Mouse (Mus musculus): ENCODE data around the gene Ubxn1. TPM values are rescaled to one million over a fixed set of nuclear protein-coding genes. Genes with fewer than 3 reads are reported as not detected.
"Not testable (repeated sequence)": the region's sequence is repeated elsewhere in the genome, so short reads cannot be mapped to it uniquely, and the experiment has no call there.

The Ubxn1 gene
- polyA plus RNA-seq, 1 experiment from 2014 or later = 138 TPM

DNA sequence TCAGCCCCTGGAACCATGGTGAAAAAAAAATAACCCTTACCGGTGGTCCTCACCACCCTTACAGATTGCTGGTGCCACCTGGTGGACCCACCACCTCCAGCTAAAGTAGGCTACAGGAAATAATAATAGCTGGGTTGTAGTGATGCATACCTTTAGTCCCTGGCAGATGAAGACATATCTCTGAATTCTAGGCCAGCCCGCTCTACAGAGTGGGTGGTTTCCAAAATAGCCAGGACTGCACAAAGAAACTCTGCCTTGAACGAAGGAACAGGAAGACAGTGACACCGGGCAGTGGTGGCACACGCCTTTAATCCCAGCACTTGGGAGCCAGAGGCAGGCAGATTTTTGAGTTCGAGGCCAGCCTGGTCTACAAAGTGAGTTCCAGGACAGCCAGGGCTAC is 7.0 kb upstream of the Ubxn1 start:
- no peak overlapping the region for H3K4me2 ChIP-seq
- no peaks in the 10 kb centered on the region for H3K36me3 ChIP-seq
- 86% methylated on average over 6 of the region's 6 CpGs for WGBS
- H3K4me1 ChIP-seq = no peaks in the 10 kb centered on the region
- no peak overlapping the region for H3K27ac ChIP-seq (replicated peaks)
- no peak for ATAC-seq (ENCODE audit: low FRiP score)
- no peak overlapping the region for H3K4me3 ChIP-seq (replicated peaks)
- no peaks in the 10 kb centered on the region for H3K27me3 ChIP-seq (replicated peaks)
- no peak overlapping the region for H3K9ac ChIP-seq (replicated peaks)
- H3K9me3 ChIP-seq (replicated peaks) = no peaks in the 10 kb centered on the region

DNA sequence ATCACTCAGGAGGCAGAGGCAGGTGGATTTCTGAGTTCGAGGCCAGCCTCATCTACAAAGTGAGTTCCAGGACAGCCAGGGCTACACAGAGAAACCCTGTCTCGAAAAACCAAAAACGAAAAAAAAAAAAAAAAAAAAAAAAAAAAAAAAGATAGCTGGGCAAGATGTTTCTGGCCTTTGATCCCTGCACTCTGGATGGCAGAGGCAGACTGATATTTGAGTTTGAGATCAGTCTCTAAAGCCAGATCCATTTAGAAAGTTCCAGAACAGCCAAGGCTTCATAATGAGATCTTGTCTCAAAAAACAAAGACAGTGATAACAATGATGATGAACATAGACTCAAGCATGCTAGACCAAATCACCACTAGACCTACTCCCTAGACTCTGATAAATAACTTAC is 915 bp upstream of the Ubxn1 start:
- H3K27me3 ChIP-seq (replicated peaks); H3K4me3 ChIP-seq (replicated peaks); ATAC-seq (ENCODE audit: low FRiP score); H3K9me3 ChIP-seq (replicated peaks); H3K9ac ChIP-seq (replicated peaks); H3K27ac ChIP-seq (replicated peaks): not testable (repeated sequence)
- Histone ChIP-seq H3K4me2 (peak overlapping the region; percentile 96; the same call in 1 of the 2 replicates), H3K4me1 (peaks cover 20% of the 10 kb centered on the region), H3K36me3 (peaks cover 22% of the 10 kb centered on the region)
- 81% methylated on average over 3 of the region's 3 CpGs for WGBS

DNA sequence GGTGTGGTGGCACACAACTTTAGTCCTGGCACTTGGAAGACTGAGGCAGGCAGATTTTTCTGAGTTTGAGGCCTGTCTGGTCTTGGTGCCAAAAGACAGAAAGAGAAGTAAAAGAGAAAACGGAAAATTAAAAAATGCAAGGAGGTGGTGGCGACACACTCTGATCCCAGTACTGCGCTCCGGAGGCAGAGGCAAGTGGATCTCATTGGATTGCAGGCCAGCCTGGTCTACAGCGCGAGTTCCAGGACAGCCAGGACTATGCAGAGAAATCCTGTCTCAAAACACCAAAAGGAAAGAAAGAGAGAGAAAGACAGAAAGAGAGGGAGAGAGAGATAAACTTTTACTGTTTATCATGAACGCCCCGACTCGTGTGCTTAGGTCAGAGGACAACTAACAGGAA is 458 bp upstream of the Ubxn1 start:
- Histone ChIP-seq H3K36me3 (peaks cover 27% of the 10 kb centered on the region), H3K4me2 (peak overlapping the region; percentile 96), H3K27ac (replicated peaks) (peak overlapping the region; percentile 84), H3K9me3 (replicated peaks) (no peaks in the 10 kb centered on the region), H3K4me3 (replicated peaks) (peak overlapping the region; percentile 86), H3K9ac (replicated peaks) (peak overlapping the region; percentile 98), H3K4me1 (peaks cover 20% of the 10 kb centered on the region), H3K27me3 (replicated peaks) (no peaks in the 10 kb centered on the region)
- ATAC-seq (ENCODE audit: low FRiP score) = peak; percentile 36
- 52% methylated on average over 9 of the region's 9 CpGs for WGBS

DNA sequence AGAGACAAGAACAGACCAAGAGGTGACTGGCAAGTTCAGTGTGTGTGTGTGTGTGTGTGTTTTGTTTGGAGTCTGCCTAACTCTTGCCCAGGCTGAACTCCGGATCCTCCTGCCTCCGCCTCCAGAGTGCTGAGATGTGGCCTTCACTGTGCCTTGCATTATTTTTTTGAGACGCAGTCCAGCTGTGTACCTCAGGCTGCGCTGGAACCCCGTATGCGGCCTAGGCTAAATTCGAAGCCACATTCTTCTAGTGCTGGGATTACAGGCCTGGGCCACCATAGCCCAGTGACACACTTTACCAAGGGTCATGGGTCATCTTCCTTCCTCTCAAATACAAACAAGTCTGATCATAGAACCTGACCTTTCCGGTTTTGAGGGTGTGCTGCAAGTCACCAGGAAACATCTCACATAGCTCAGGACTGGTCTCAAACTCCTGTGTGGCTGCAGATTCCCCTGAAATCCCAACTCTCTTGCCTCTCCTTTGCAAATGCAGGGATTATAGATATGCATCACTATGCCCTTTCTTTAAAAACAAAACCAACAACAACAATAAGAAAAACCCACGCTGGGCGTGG is 1.1 kb downstream of the Ubxn1 start:
- peak overlapping the region; percentile 98 for H3K9ac ChIP-seq (replicated peaks)
- ATAC-seq (ENCODE audit: low FRiP score) = no peak
- H3K36me3 ChIP-seq = peaks cover 41% of the 10 kb centered on the region
- H3K9me3 ChIP-seq (replicated peaks) = no peaks in the 10 kb centered on the region
- H3K27me3 ChIP-seq (replicated peaks) = no peaks in the 10 kb centered on the region
- H3K4me1 ChIP-seq = peaks cover 20% of the 10 kb centered on the region
- H3K4me2 ChIP-seq = peak overlapping the region; percentile 96
- H3K4me3 ChIP-seq (replicated peaks) = peak overlapping the region; percentile 86
- H3K27ac ChIP-seq (replicated peaks) = no peak overlapping the region
- WGBS = 81% methylated on average over 10 of the region's 10 CpGs

DNA sequence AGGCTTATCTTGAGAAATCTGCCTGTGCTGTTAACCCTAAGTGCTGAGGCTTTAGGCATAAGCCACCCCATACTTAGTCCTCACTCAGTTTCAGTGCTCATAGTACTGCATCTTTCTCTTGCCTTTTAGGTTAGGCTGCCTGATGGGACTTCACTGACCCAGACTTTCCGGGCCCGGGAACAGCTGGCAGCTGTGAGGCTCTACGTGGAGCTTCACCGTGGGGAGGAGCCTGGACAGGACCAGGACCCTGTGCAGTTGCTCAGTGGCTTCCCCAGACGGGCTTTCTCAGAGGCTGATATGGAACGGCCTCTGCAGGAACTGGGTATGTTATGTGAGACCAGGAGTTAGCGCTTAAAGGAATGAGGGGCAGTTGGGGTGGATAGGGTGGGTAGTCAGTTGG is 3.7 kb downstream of the Ubxn1 start:
- no peak for ATAC-seq (ENCODE audit: low FRiP score)
- peaks cover 28% of the 10 kb centered on the region for H3K4me1 ChIP-seq
- H3K4me3 ChIP-seq (replicated peaks) = no peak overlapping the region
- WGBS = 93% methylated on average over 7 of the region's 7 CpGs
- H3K4me2 ChIP-seq = no peak overlapping the region
- no peak overlapping the region for H3K27ac ChIP-seq (replicated peaks)
- no peaks in the 10 kb centered on the region for H3K27me3 ChIP-seq (replicated peaks)
- peaks cover 46% of the 10 kb centered on the region for H3K36me3 ChIP-seq
- H3K9me3 ChIP-seq (replicated peaks) = no peaks in the 10 kb centered on the region
- no peak overlapping the region for H3K9ac ChIP-seq (replicated peaks)

DNA sequence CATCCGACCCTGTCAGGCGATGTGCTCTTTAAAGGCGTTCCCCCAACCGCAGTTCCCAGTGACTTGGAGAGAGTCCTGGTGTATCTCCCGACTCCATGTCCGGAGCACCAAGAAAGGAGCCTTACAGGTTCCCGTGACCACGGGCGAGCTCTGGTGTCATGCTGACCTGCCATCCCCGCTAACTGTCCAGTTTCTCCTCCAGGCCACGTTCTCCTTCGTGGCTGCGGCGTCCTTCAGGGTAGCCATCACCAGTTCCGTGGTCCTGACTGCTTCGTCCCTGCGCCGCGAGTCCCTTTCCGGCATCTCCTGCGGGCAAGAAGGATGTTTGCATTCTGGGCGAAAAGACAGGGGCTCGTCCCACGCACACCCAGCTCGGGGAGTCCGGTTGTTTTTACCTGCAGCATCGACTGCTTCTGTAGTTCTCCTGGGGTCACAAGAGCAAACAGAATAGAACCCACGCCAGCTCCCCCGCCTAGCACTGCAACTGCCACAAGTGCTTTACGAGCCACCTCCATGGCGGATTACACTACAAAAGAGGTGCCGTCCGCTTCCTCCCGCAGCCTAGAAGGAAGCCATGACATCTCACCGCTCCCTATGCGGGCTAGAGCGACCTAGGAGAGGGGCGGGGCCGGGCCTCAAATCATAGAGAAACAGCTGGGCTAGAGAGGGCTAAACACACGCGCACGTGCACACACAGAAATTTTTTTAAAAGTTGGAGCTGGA is 9.2 kb downstream of the Ubxn1 start, which contains the start of gene Uqcc3:
TSS of gene Uqcc3 (minus strand) at position 613 of the 723 bp plus-strand sequence.
- WGBS = under 1% methylated on average over 42 of the region's 42 CpGs
- Histone ChIP-seq H3K9me3 (replicated peaks) (no peaks in the 10 kb centered on the region), H3K9ac (replicated peaks) (peak within 1 kb of the TSS; percentile 83), H3K4me3 (replicated peaks) (peak within 1 kb of the TSS; percentile 68), H3K27ac (replicated peaks) (peak within 1 kb of the TSS; percentile 88), H3K4me2 (peak within 1 kb of the TSS; percentile 93), H3K27me3 (replicated peaks) (no peaks in the 10 kb centered on the region), H3K4me1 (peaks cover 14% of the 10 kb centered on the region), H3K36me3 (peaks cover 23% of the 10 kb centered on the region)
- peak; percentile 98 for ATAC-seq (ENCODE audit: low FRiP score)

DNA sequence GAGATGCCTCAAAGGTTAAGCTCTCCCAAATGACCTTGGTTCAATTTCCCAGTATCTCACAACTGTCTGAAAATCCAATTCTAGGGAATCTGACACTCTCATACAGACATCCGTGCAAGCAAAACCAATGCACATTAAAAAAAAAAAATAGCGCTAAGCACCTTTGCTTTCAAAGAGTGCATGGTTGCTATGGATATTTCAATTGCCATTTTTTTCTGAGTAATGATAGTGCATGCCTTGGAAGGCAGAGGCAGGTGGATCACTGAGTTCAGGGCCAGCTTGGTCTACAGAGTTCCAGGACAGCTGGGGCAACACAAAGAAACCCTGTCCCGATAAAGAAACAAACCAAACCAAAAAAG is 9.7 kb downstream of the Ubxn1 start:
- WGBS = 10% methylated on average over 3 of the region's 3 CpGs
- Histone ChIP-seq H3K36me3 (peaks cover 18% of the 10 kb centered on the region), H3K9me3 (replicated peaks) (no peaks in the 10 kb centered on the region), H3K9ac (replicated peaks) (peak overlapping the region; percentile 83), H3K27ac (replicated peaks) (peak overlapping the region; percentile 88; the same call in 1 of the 2 replicates), H3K4me2 (peak overlapping the region; percentile 93), H3K4me1 (peaks cover 14% of the 10 kb centered on the region), H3K4me3 (replicated peaks) (peak overlapping the region; percentile 68), H3K27me3 (replicated peaks) (no peaks in the 10 kb centered on the region)
- ATAC-seq (ENCODE audit: low FRiP score) = 0 out of 2 replicates have a peak, but pooled peaks have one; percentile 4

DNA sequence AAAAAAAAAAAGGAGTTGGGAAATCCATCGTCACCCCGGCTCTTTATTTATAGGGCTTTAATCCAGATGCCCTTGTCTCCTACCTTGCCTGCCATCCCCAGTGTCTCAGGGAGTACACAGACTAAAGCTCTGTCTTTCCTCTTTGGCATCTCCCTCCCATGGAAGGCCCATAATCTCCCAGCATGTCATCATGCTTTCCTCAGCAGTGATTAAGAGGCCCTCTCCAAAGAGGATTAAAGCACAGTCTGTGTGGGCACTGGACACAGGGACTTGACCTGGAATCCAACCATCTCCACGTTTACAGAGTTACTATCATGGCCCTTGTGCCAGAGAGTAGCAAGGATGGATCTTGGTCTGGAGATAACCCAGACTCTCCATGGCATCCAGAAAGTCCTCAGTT is 12.3 kb downstream of the Ubxn1 start, which contains the start of the genes Lbhd1 and Gm49403:
TSS of gene Lbhd1 (plus strand) at position 117 of the 400 bp plus-strand sequence.
TSS of gene Gm49403 (plus strand) at position 315 of the 400 bp plus-strand sequence.
- no peaks in the 10 kb centered on the region for H3K36me3 ChIP-seq
- no peaks in the 10 kb centered on the region for H3K27me3 ChIP-seq (replicated peaks)
- H3K4me2 ChIP-seq = no peak within 1 kb of the TSS
- 78% methylated on average over 3 of the region's 3 CpGs for WGBS
- H3K9ac ChIP-seq (replicated peaks) = no peak within 1 kb of the TSS
- no peaks in the 10 kb centered on the region for H3K9me3 ChIP-seq (replicated peaks)
- no peak within 1 kb of the TSS for H3K27ac ChIP-seq (replicated peaks)
- no peak within 1 kb of the TSS for H3K4me3 ChIP-seq (replicated peaks)
- peaks cover 24% of the 10 kb centered on the region for H3K4me1 ChIP-seq
- no peak for ATAC-seq (ENCODE audit: low FRiP score)

DNA sequence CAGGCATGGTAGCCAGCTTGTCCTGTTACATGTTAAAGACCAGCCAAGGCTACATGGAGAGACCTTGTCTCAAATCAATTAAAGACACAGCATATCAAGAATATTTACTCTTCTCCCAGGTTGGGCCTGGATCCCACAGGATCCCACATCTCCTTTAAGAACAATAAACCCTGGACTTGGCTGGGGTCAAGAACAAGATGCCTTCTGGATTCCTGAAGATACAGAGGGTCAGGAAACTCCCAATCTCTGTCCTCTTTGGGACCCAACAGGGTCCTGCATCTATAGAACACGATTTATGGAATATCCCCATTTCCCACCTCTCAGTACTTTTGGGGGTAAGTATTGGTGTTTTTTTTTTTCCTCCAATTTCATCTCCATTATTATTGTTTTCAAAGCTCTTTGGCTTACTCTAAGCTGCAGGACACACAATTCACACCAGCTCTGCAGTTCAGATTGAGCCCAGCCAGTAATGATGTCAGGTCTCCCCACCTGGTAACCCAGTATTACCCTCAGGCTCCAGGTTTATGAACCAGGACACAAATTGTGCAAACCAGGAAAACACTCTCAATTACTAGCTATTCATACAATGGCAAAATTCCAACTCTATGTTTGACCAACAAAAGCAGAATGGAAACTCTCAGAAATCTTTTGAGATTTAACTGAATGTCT is 15.8 kb downstream of the Ubxn1 start:
- Histone ChIP-seq H3K9me3 (replicated peaks) (no peaks in the 10 kb centered on the region), H3K4me1 (peaks cover 18% of the 10 kb centered on the region), H3K27ac (replicated peaks) (no peak overlapping the region), H3K27me3 (replicated peaks) (no peaks in the 10 kb centered on the region), H3K4me3 (replicated peaks) (no peak overlapping the region), H3K4me2 (no peak overlapping the region; the same call in 1 of the 2 replicates), H3K9ac (replicated peaks) (no peak overlapping the region), H3K36me3 (peaks cover 9% of the 10 kb centered on the region)
- ATAC-seq (ENCODE audit: low FRiP score) = no peak
- WGBS = 58% methylated on average over 1 of the region's 1 CpGs

DNA sequence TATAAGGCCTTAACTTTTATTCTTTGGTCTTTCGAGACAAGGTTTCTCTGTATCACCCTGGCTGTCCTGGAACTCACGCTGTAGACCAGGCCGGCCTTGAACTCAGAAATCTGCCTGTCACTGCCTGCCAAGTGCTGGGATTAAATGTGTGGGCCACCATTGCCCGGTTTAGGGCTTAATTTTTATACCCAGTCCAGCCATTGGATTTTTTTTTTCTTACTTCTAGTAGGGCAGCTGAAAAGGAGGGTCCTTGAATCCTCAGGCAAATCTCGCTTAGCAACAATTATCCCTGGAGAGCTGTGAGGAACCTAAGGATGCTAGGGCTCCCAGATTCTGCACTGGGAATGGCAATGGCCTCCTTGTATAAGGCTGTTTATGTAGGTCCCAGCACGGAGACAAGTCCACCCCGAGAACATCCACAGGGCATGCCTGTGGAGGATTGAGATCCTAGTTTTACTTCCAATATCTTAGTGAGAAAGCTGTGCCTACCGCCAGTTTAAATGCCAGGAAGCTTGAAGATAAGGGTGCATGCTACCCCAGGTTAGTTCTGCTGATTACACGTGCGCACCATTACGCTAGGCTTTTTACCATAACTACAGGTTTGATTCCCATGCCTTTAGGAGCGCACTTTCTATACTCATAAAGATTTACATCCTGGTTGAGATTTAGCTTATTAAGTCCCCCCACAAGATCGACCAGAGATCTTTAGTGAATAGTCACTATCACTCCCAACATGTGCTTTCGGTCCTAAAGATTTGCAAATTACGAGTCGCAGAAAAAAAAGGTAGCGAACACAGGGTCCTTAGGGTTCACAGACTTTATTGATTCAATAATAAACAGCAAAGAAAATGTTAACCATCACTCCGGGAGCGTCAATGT is 16.5 kb downstream of the Ubxn1 start:
- 14% methylated on average over 19 of the region's 19 CpGs for WGBS
- no peaks in the 10 kb centered on the region for H3K9me3 ChIP-seq (replicated peaks)
- no peaks in the 10 kb centered on the region for H3K27me3 ChIP-seq (replicated peaks)
- peak overlapping the region; percentile 66 for H3K9ac ChIP-seq (replicated peaks)
- H3K4me3 ChIP-seq (replicated peaks) = peak overlapping the region; percentile 67
- H3K36me3 ChIP-seq = peaks cover 9% of the 10 kb centered on the region
- peaks cover 18% of the 10 kb centered on the region for H3K4me1 ChIP-seq
- ATAC-seq (ENCODE audit: low FRiP score) = no peak
- H3K27ac ChIP-seq (replicated peaks) = peak overlapping the region; percentile 85
- peak overlapping the region; percentile 78 for H3K4me2 ChIP-seq
